Mouse (Mus musculus): ENCODE measurements around the gene Chpf. TPM values are rescaled to one million over a fixed set of nuclear protein-coding genes. Genes with fewer than 3 reads are reported as not detected.

Chpf gene
- polyA plus RNA-seq, 1 experiment from 2014 or later, result 29.8 TPM

GRCm38 (mm10) chr1:75487405-75488161, 8.5 kb upstream of the Chpf start:
- DNase-seq (ENCODE audit: low spot score), result peak; percentile 81
- Histone ChIP-seq H3K9me3 (no peaks in the 10 kb centered on the region), H3K36me3 (peaks cover 41% of the 10 kb centered on the region), H3K4me3 (peak overlapping the region; percentile 66), H3K4me1 (replicated peaks) (peaks cover 34% of the 10 kb centered on the region), H3K27ac (no peak overlapping the region; the same call in 1 of the 2 replicates), H3K27me3 (ENCODE audit: insufficient read depth, poor library complexity, severe bottlenecking) (peaks cover 100% of the 10 kb centered on the region)
- WGBS, result under 1% methylated on average over 62 of the region's 62 CpGs

DNA sequence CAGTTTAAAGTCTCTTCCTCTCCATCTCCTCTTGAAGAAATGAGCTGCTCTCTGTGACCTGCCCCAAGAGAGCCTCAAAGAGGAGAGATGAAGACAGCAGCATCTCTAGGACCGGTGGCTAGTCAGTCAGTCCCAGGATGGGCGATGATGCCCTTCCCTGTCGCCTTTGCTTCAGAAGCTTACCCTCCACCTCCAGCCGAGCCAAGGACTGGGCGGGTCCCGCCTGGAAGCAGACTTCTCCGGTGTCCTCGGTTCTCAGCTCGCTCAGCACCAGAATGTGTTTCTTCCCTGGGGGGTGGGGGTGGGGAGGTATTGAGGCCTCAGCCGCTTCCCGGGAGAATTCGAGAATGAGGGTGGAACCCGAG, 7.9 kb upstream of the Chpf start:
- Histone ChIP-seq H3K27me3 (ENCODE audit: insufficient read depth, poor library complexity, severe bottlenecking) (peaks cover 100% of the 10 kb centered on the region), H3K27ac (no peak overlapping the region; the same call in 1 of the 2 replicates), H3K36me3 (peaks cover 43% of the 10 kb centered on the region), H3K4me3 (peak overlapping the region; percentile 66), H3K9me3 (no peaks in the 10 kb centered on the region), H3K4me1 (replicated peaks) (peaks cover 34% of the 10 kb centered on the region)
- DNase-seq (ENCODE audit: low spot score), result peak; percentile 28
- WGBS, result 1% methylated on average over 13 of the region's 13 CpGs

DNA sequence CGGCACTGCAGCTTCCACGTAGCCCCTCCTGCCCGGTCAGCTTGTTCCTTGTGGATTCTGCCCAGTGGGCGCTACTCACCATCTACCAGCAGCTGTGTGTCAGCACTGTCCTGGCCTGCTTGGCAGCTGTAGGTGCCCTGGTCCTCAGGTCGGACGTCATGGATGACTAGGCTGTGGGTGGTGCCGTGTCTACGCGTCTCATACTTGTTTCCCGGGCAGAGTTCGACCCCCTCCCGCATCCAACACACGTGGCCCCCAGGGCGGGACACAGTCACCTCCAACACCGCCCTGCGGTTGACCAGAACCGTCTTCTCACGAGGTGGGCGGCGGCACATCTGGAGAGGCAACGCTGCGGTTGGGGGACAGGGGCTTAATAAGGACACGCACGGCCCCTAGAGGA, 7.5 kb upstream of the Chpf start:
- no peak overlapping the region for H3K27ac ChIP-seq
- WGBS, result 5% methylated on average over 24 of the region's 24 CpGs
- H3K9me3 ChIP-seq, result no peaks in the 10 kb centered on the region
- peaks cover 43% of the 10 kb centered on the region for H3K36me3 ChIP-seq
- H3K4me1 ChIP-seq (replicated peaks), result peaks cover 34% of the 10 kb centered on the region
- peaks cover 100% of the 10 kb centered on the region for H3K27me3 ChIP-seq (ENCODE audit: insufficient read depth, poor library complexity, severe bottlenecking)
- no peak for DNase-seq (ENCODE audit: low spot score)
- H3K4me3 ChIP-seq, result peak overlapping the region; percentile 66

GRCm38 (mm10) chr1:75480735-75481134, 1.6 kb upstream of the Chpf start:
- peaks cover 71% of the 10 kb centered on the region for H3K27me3 ChIP-seq (ENCODE audit: insufficient read depth, poor library complexity, severe bottlenecking)
- WGBS, result 83% methylated on average over 7 of the region's 7 CpGs

DNA sequence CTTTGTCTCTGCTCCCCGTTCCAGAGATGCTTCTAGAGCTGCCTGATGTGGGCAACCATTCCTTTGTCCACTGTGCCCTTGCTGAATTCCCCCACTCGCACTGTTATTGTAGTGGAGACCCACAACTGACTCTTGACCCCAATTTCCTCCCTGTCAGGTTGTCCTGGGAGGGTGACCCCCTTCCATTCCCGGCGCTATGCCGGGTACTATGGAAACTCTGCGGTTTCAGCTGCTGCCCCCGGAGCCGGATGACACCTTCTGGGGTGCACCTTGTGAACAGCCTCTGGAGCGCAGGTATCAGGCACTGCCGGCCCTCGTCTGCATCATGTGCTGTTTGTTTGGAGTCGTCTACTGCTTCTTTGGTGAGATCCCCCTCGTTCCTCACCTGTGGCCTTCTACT, 929 bp upstream of the Chpf start:
- WGBS, result 16% methylated on average over 13 of the region's 13 CpGs
- DNase-seq (ENCODE audit: low spot score), result no peak
- H3K4me3 ChIP-seq, result peak overlapping the region; percentile 88
- no peaks in the 10 kb centered on the region for H3K9me3 ChIP-seq
- H3K27me3 ChIP-seq (ENCODE audit: insufficient read depth, poor library complexity, severe bottlenecking), result peaks cover 71% of the 10 kb centered on the region
- H3K36me3 ChIP-seq, result peaks cover 43% of the 10 kb centered on the region
- peaks cover 46% of the 10 kb centered on the region for H3K4me1 ChIP-seq (replicated peaks)
- peak overlapping the region; percentile 89 for H3K27ac ChIP-seq

More at GRCm38 (mm10) chr1:75480735-75481134, 1.6 kb upstream of the Chpf start:
- Histone ChIP-seq H3K4me3 (peak overlapping the region; percentile 88; the same call in 1 of the 2 replicates), H3K36me3 (peaks cover 43% of the 10 kb centered on the region), H3K4me1 (replicated peaks) (peaks cover 45% of the 10 kb centered on the region), H3K9me3 (no peaks in the 10 kb centered on the region), H3K27ac (no peak overlapping the region)
- no peak for DNase-seq (ENCODE audit: low spot score)

GRCm38 (mm10) chr1:75479635-75479989, 505 bp upstream of the Chpf start:
- H3K27me3 ChIP-seq (ENCODE audit: insufficient read depth, poor library complexity, severe bottlenecking), result peaks cover 70% of the 10 kb centered on the region
- no peaks in the 10 kb centered on the region for H3K9me3 ChIP-seq
- no peak for DNase-seq (ENCODE audit: low spot score)
- peak overlapping the region; percentile 89 for H3K27ac ChIP-seq
- under 1% methylated on average over 24 of the region's 24 CpGs for WGBS
- H3K4me1 ChIP-seq (replicated peaks), result peaks cover 50% of the 10 kb centered on the region
- H3K4me3 ChIP-seq, result peak overlapping the region; percentile 88
- peaks cover 43% of the 10 kb centered on the region for H3K36me3 ChIP-seq

- H3K4me1 ChIP-seq (replicated peaks), result peaks cover 58% of the 10 kb centered on the region
- H3K4me3 ChIP-seq, result peak overlapping the region; percentile 88
- no peak for DNase-seq (ENCODE audit: low spot score)
- H3K36me3 ChIP-seq, result peaks cover 47% of the 10 kb centered on the region
- 1% methylated on average over 25 of the region's 25 CpGs for WGBS
- peaks cover 65% of the 10 kb centered on the region for H3K27me3 ChIP-seq (ENCODE audit: insufficient read depth, poor library complexity, severe bottlenecking)
- H3K27ac ChIP-seq, result peak overlapping the region; percentile 89
- H3K9me3 ChIP-seq, result no peaks in the 10 kb centered on the region
Measured at GRCm38 (mm10) chr1:75478497-75478896, 610 bp downstream of the Chpf start.

GRCm38 (mm10) chr1:75477966-75478290, 1.2 kb downstream of the Chpf start:
- peak overlapping the region; percentile 88 for H3K4me3 ChIP-seq
- no peaks in the 10 kb centered on the region for H3K9me3 ChIP-seq
- H3K4me1 ChIP-seq (replicated peaks), result peaks cover 59% of the 10 kb centered on the region
- H3K27me3 ChIP-seq (ENCODE audit: insufficient read depth, poor library complexity, severe bottlenecking), result peaks cover 61% of the 10 kb centered on the region
- H3K27ac ChIP-seq, result no peak overlapping the region
- WGBS, result 57% methylated on average over 3 of the region's 3 CpGs
- no peak for DNase-seq (ENCODE audit: low spot score)
- peaks cover 47% of the 10 kb centered on the region for H3K36me3 ChIP-seq

GRCm38 (mm10) chr1:75477264-75477965, 1.7 kb downstream of the Chpf start:
- Histone ChIP-seq H3K9me3 (no peaks in the 10 kb centered on the region), H3K4me1 (replicated peaks) (peaks cover 54% of the 10 kb centered on the region), H3K4me3 (peak overlapping the region; percentile 88), H3K36me3 (peaks cover 47% of the 10 kb centered on the region), H3K27me3 (ENCODE audit: insufficient read depth, poor library complexity, severe bottlenecking) (peaks cover 56% of the 10 kb centered on the region), H3K27ac (no peak overlapping the region; the same call in 1 of the 2 replicates)
- 14% methylated on average over 35 of the region's 35 CpGs for WGBS
- peak; percentile 85 for DNase-seq (ENCODE audit: low spot score)

- no peak overlapping the region for H3K4me3 ChIP-seq
- no peak overlapping the region for H3K27ac ChIP-seq
- 97% methylated on average over 11 of the region's 11 CpGs for WGBS
- H3K36me3 ChIP-seq, result peaks cover 52% of the 10 kb centered on the region
- peaks cover 48% of the 10 kb centered on the region for H3K27me3 ChIP-seq (ENCODE audit: insufficient read depth, poor library complexity, severe bottlenecking)
- no peaks in the 10 kb centered on the region for H3K9me3 ChIP-seq
- no peak for DNase-seq (ENCODE audit: low spot score)
- H3K4me1 ChIP-seq (replicated peaks), result peaks cover 53% of the 10 kb centered on the region
Measured at GRCm38 (mm10) chr1:75476441-75476840, 2.7 kb downstream of the Chpf start.

- H3K27me3 ChIP-seq (ENCODE audit: insufficient read depth, poor library complexity, severe bottlenecking), result peaks cover 55% of the 10 kb centered on the region
- H3K9me3 ChIP-seq, result no peaks in the 10 kb centered on the region
- peaks cover 30% of the 10 kb centered on the region for H3K4me1 ChIP-seq (replicated peaks)
- no peak overlapping the region for H3K27ac ChIP-seq
- WGBS, result 78% methylated on average over 17 of the region's 17 CpGs
- H3K36me3 ChIP-seq, result peaks cover 26% of the 10 kb centered on the region
- H3K4me3 ChIP-seq, result no peak overlapping the region
- DNase-seq (ENCODE audit: low spot score), result no peak
Measured at GRCm38 (mm10) chr1:75469287-75469825, 9.8 kb downstream of the Chpf start.

DNA sequence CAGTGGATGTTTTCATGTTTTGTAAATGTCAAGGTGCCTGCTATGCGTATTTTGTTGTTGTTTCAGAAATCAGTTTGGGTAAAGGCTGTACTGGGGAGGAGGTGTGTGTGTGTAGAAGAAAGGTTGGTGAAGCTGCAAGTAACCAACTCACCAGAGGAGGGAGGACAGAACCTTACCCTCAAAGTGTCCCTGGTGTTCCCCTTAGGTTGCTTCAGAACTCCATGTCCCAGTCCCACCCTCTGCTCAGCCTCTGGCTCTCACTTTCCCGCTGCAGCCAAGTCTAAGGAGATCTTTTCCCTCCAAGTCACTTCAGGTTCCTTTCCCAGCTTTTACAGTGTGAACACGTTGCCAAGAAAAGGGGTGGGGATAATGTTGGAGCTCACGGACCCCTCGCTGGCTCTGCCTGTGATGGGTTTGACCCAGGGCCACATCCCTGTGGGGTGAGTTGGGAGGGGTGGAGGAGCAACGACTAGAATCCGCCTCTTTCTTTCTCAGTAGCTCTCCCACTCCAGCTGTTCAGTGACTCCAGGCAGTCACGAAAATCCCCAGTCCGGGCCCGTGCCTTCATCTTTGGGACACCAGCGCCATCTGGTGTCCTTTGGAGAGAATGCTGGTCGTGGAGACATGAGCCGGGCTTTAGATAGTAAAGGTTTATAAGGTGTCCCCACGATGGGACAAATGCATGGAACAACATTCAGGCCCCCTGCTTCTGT, 11.7 kb downstream of the Chpf start:
- Histone ChIP-seq H3K36me3 (peaks cover 6% of the 10 kb centered on the region), H3K27ac (peak overlapping the region; percentile 8; the same call in 1 of the 2 replicates), H3K4me3 (no peak overlapping the region), H3K27me3 (ENCODE audit: insufficient read depth, poor library complexity, severe bottlenecking) (peaks cover 56% of the 10 kb centered on the region), H3K9me3 (no peaks in the 10 kb centered on the region), H3K4me1 (replicated peaks) (peaks cover 38% of the 10 kb centered on the region)
- DNase-seq (ENCODE audit: low spot score), result peak; percentile 86
- WGBS, result 8% methylated on average over 14 of the region's 14 CpGs

Data from hindbrain, embryonic 10.5 days (tissue).